Mouse (Mus musculus): Measurements from ENCODE around the gene Lyz1.

Gene Lyz1

DNA sequence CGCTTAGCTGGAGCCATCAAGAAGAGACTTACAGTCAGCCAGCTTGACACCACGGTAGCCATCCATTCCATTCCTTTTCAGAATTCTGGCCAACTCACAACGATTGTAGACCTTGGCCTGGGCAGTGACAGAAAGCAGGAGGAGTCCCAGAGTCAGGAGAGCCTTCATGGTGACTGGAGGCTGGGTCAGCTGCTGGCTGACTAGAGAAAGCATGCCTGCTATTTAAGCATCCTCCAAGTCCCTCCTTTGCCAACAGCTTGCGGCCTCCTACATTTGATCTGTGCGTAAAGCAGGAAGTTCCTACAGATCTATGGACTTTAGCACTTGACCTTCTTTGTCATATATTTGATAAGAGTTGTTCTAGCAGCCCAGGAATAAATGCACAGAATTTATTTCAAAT lies at the start of gene Lyz1:
Lyz1 (minus strand) TSS at position 198 of the 400 bp plus-strand sequence.
- no peak for TF ChIP-seq GATA4 (IDR thresholded peaks at IDR 0.05; ENCODE audit: insufficient replicate concordance, low read length)

DNA sequence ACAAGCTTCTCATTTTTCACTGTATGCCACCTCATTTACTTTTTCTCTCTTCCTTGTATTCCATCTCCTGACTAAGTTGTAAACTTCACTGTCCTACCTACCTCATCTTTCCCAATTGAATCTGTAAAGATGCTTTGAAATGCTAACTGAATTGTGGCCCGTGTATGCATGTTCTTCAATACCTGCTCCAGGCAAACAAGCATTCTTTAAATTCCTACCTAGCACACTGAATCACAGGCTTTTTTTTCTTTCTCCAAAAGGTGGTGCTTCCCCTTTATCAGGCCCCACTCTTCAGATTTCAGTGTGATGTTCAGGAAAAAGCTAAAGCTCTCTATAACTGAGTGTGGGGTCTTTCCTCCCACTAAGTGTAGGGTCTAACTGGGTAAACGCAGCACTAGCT lies 49.7 kb upstream of the Lyz1 start:
- TF ChIP-seq GATA4 (IDR thresholded peaks at IDR 0.05; ENCODE audit: insufficient replicate concordance, low read length) = no peak

DNA sequence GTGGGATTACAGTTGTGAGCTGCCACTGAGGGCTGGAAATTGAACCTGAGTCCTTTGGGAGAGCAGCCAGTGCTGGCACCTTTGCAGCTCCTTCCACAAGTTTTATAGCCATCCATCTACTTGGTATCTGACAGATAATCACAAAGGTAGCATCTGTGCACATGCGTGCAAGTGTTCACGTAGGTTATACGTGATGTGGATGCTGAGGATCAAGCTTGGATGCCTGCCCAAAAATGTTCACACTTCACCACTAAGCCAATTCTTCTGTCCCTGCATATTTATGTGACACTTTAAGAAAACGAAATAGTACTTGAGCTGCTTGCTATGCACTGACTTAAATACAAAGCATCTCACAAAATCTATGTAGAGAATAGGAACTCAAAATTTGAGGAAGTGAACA lies 48.4 kb upstream of the Lyz1 start:
- no peak for TF ChIP-seq GATA4 (IDR thresholded peaks at IDR 0.05; ENCODE audit: insufficient replicate concordance, low read length)

GRCm38 (mm10) chr10:117339241-117339640 lies 46.6 kb upstream of the Lyz1 start:
- no peak for TF ChIP-seq GATA4 (IDR thresholded peaks at IDR 0.05; ENCODE audit: insufficient replicate concordance, low read length)

- no peak for TF ChIP-seq GATA4 (IDR thresholded peaks at IDR 0.05; ENCODE audit: insufficient replicate concordance, low read length)
Observed at GRCm38 (mm10) chr10:117337946-117338345, 45.3 kb upstream of the Lyz1 start.

DNA sequence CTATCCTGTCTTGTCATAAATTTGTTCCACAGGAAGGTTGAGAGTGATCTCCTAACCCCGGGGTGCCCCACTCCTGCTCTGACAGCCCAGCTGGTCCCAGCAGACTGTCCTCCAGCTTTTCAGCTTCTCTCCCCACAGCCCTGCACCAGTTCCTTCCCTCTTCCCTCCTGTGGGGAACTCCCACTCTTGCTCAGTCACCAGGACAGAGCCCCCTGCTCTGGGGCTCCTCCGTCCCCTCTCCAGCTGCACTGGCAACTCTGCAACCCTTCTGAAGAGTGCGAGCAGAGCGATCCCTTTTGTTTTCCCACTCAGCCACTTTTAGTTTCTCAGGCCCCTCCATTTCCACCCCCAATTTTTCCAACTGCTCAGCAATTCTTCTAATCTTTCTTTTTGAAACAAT lies 43.0 kb upstream of the Lyz1 start:
- no peak for TF ChIP-seq GATA4 (IDR thresholded peaks at IDR 0.05; ENCODE audit: insufficient replicate concordance, low read length)

GRCm38 (mm10) chr10:117330521-117330920 lies 37.9 kb upstream of the Lyz1 start:
- TF ChIP-seq GATA4 (IDR thresholded peaks at IDR 0.05; ENCODE audit: insufficient replicate concordance, low read length) = no peak

DNA sequence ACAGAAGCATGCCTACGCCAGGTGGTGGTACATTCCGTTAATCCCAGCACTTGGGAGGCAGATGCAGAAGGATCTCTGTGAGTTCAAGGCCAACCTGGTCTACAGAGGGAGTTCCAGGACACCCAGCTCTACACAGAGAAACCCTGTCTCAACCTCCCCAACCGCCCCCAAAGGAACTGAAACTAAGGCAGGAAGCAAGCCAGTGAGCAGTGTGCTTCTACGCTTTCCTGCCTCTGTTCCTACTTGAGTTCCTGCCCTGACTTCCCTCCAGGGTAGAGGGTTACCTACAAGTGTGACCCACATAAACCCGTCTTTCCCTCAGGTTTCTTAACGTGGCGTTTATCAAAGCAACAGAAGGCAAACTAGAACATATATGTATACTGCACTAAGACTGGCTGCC lies 31.1 kb upstream of the Lyz1 start:
- no peak for TF ChIP-seq GATA4 (IDR thresholded peaks at IDR 0.05; ENCODE audit: insufficient replicate concordance, low read length)

DNA sequence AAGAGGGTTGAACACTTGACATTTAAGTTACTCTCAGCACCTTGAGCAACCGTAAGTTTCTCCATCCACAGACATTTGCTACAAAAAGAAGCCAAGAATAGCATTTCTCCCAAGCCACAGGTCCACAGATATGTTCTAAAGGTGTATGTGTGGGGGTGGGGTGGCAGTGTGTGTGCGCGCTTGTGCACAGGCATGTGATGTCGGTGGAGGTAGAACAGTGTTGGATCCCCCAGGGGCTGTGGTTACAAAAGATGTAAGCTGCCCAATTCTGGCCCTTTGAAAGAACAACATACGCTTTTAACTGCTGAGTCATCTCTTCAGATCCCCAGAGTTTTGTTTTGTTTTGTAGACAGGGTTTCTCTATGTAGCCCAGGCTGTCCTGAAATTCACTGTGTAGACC lies 30.0 kb upstream of the Lyz1 start:
- TF ChIP-seq GATA4 (IDR thresholded peaks at IDR 0.05; ENCODE audit: insufficient replicate concordance, low read length) = no peak

GRCm38 (mm10) chr10:117320571-117320981 lies 27.9 kb upstream of the Lyz1 start:
- no peak for TF ChIP-seq GATA4 (IDR thresholded peaks at IDR 0.05; ENCODE audit: insufficient replicate concordance, low read length)

DNA sequence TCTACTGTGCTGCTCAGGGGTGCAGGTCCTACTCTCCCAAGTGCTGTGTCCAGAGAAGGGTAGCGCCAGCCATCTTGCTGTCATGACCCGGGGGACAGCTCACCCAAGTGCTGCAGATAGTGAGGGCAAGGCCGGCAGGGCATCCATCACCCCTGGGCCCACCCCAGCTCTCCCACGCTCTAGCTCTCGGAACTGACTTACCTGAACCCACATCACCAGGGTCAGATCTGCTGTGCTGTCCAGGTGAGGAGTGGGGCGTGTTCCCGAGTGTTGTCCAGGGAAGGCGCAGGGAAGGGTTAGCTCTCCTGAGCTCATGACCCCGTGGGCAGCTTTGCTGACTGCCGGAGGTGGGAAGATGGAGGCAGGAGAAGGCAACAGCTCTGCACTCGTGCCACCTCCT lies 23.7 kb upstream of the Lyz1 start:
- TF ChIP-seq GATA4 (IDR thresholded peaks at IDR 0.05; ENCODE audit: insufficient replicate concordance, low read length) = no peak

GRCm38 (mm10) chr10:117313133-117313532 lies 20.5 kb upstream of the Lyz1 start:
- TF ChIP-seq GATA4 (IDR thresholded peaks at IDR 0.05; ENCODE audit: insufficient replicate concordance, low read length) = no peak

GRCm38 (mm10) chr10:117312168-117312567 lies 19.5 kb upstream of the Lyz1 start:
- TF ChIP-seq GATA4 (IDR thresholded peaks at IDR 0.05; ENCODE audit: insufficient replicate concordance, low read length) = no peak

DNA sequence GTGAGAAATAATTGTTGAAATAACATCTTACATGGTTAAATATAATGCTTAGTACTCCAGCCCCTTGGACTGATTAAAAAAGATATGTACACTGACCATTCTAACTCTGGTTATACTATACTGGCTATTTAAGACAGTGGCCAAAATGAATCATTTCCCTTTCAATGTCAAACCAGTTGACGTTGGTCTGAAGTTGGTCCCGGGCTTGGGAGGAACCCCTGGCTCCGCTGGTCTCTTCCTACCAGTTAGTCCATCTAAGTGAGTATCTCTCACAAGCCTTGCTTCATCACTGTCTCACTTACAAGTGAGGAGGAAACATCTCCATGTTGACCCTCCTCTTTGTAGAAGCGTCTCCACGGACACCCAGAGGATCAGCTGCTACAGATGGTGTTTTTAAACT lies 11.7 kb upstream of the Lyz1 start:
- TF ChIP-seq GATA4 (IDR thresholded peaks at IDR 0.05; ENCODE audit: insufficient replicate concordance, low read length) = no peak

GRCm38 (mm10) chr10:117301688-117302087 lies 9.0 kb upstream of the Lyz1 start:
- TF ChIP-seq GATA4 (IDR thresholded peaks at IDR 0.05; ENCODE audit: insufficient replicate concordance, low read length) = no peak

- no peak for TF ChIP-seq GATA4 (IDR thresholded peaks at IDR 0.05; ENCODE audit: insufficient replicate concordance, low read length)
Observed at GRCm38 (mm10) chr10:117299901-117300520, 7.3 kb upstream of the Lyz1 start.

- no peak for TF ChIP-seq GATA4 (IDR thresholded peaks at IDR 0.05; ENCODE audit: insufficient replicate concordance, low read length)
Observed at GRCm38 (mm10) chr10:117299106-117299505, 6.4 kb upstream of the Lyz1 start.

Data from liver, adult (tissue).